Mouse (Mus musculus): ENCODE measurements around the gene Ofcc1.

DNA sequence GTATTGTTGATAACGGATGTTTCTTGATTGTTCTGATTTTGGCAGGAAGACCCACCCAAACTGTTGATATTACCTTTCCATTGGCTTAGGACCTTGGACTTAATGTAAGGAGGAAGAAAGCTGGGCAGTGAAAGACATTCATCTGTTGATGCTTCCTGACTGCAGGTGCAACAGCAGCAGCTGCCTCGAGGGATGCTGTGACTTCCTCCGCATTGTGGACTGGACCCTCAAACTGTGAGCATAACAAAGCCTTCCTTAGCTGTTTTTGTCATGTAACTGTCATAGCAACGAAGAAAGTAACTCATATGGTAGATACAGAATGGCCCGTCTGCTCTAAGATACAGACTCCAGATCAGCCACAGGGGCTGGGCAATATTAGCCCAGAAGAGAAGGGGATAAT is 102.5 kb downstream of the Ofcc1 start:
- TF ChIP-seq CTCF (IDR thresholded peaks at IDR 0.05) (no peak), EP300 (IDR thresholded peaks at IDR 0.05) (no peak)
